Mouse (Mus musculus): ENCODE measurements around the gene D1Ertd622e. TPM values are rescaled to one million over a fixed set of nuclear protein-coding genes. Genes with fewer than 3 reads are reported as not detected.

The D1Ertd622e gene
- polyA plus RNA-seq (2015; fragmentation: Nextera tagmentation; extraction: Ambion mirVana), result 42.8 and 48.0 TPM in 2 replicates

DNA sequence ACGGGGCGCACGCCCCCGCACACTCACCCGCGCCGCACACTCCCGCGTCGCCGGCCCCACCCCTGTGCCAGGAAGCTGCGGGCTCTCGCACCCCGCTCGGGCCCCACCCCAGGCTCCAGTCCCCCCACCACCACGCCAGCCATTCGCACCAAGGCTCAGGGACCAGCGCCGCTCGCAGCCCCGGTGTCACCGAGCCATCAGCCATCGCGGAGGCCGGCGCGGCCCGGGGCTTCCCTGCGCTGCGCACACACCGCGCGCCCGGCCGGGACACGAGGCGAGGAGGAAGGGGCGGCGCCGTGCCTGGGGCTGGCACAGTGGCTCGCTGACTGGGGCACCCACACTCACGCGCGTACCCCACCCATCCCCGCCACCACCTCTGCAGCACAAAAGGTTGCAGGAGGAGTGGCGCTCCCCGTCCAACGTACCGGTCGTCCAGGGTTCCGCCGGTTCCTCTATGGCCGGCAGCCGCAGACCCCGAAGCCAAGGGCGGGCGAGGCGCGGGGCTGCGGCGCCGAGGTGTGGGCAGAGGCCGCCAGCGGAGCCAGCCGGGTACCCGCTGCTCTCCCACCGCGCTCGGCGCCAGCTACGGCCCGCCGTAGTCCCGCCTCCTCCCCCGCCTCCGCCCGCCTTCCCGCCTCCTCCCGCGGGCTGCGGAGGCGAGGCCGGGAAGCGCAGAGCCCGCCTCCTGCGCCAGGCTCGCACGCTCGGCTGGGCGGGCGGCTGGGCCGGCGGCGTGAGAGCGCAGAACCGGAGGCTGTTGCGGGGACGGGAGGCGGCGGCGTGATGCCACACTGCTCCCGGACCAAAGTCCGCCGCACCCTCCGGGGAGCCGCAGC lies at the start of gene D1Ertd622e:
Gene D1Ertd622e (minus strand): TSS at position 669 of the 836 bp plus-strand sequence.
- peak; percentile 74 for DNase-seq (ENCODE audit: low spot score)

DNA sequence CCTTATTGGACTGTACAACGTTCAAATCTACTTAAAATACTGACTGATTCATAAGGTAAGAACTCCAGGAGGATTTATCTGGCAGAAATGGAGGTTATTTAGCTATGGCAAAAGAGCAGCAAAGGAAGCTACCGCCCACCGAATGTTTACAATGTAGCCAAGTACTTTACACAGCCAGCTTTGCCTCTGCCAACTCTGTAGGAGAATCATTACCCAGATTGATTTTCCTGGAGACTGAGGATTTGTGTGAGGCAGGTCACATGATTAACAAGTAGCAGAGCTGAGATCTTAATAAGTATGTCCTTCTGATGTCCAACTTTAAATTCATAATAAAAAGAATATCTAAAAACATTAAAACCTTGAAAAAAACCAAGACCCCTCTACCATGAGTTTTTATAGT lies 48.6 kb upstream of the D1Ertd622e start:
- no peak for DNase-seq (ENCODE audit: low spot score)

DNA sequence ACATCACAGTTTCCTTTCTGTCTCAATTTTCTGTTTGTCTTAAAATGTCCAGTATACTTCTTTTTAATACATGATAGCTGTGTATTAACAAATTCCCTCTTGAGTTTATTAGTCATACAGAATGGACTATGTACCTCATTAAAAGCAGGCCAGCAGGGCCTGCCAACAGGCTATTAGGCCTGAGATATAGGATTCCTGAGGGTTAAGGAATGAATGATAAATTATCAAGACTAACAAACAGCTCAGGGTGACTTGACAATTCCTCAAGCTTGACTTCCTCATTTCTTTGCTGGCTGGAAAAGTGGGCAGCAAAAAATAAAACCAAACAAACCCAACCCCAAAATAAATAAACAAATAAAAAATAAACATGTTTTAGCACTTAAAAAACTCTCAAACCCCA lies 43.5 kb upstream of the D1Ertd622e start:
- no peak for DNase-seq (ENCODE audit: low spot score)

DNA sequence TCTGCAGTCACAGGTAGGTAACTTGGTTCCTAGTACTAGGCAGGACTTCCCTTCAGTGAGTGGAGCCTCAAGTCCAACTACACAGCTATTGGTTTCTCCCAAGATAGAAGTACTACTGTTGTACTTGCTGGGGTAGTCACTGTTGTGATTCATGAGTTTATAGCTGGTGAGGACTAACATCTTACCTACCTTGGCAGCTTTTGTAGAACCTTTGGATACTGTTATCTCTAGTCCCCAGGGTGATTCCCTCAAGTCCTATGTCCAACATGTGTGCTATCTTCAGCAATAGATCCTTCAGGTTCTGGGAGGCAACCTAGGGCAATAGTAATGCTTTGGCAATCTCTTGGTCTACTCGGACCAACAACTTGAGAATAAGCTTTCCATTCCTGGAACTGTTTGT lies 42.8 kb upstream of the D1Ertd622e start:
- no peak for DNase-seq (ENCODE audit: low spot score)

DNA sequence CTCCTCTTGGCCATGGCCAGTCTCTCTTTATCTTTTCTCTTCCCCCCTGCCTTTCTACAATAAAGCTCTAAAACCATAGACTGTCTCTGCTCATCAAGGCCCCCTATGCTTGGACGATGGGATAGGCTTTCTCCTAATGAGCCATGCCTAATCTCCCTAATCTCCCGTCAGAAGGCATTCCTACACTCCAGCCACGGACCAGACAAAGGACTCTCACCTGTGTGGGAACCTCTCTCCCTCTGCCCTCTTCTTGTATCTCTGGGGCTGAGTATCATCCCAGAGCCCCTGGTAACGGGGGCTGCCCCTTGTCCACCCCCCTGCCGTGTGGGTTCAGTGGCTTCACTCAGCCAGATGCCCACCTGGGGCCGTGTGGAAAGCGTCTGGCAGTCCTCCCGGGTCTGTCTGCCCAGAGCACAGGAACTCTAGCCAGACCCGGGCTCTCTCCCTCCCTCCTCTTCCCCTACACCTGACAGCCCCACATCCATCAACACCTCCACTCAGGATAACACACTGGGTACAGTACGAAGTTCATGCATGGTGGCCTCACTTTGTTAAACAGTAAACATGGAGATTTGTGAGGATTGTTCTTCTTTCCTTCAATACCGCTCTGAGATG lies 37.2 kb upstream of the D1Ertd622e start:
- DNase-seq (ENCODE audit: low spot score), result no peak

DNA sequence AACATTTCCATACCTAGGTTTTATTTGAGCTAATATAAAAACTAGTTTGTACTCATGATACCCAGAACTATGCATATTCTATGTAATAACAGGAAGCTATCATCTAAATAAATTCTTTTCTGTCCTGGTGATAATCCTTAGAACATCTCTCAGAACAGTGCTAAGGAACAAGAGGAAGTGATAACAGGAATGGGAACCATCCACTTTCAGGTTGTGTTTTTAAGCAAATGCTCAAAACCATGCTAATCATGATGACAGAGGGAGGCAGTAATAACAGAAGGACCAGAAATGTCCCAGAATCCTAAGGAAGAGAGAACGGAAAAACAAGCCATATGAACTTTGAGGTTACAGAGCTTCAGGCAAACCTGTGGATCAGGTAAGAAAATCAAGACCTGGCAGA lies 35.4 kb upstream of the D1Ertd622e start:
- no peak for DNase-seq (ENCODE audit: low spot score)

DNA sequence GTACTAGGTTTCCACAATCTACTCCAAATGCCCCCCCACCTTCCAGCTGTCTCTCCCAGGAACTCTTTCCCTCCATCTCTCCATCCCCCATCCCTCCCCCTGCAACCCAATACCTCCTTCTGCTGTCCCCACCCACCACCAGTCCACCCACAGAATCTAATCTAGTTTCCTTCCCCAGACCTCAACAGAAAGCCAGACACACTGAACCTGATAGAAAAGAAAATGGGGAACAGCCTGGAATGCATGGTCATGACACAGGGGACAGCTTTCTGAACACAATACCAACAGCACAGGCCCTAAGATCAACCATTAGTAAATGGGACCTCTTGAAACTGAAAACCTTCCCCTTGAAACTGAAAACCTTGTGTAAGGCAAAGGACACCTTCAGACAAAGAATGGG lies 32.0 kb upstream of the D1Ertd622e start:
- DNase-seq (ENCODE audit: low spot score), result no peak

DNA sequence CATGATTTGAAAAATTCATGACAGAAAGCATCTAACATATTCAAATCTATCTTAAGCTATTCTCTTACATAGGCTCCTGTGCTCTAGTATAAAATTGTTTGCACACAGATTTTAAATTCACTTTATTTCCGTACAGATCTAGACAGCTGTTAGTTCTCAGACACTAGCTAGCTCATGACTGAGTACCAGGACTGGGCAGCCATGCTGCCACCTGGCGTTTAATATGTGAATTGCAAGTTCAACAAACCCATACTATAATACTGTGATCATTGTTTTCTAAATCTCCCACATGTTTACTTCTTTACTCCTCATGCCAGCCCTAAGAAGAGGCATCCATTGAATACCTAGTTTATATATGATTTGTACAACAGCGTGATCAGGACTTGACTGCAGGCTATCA lies 26.9 kb upstream of the D1Ertd622e start:
- peak; percentile 76 for DNase-seq (ENCODE audit: low spot score)

DNA sequence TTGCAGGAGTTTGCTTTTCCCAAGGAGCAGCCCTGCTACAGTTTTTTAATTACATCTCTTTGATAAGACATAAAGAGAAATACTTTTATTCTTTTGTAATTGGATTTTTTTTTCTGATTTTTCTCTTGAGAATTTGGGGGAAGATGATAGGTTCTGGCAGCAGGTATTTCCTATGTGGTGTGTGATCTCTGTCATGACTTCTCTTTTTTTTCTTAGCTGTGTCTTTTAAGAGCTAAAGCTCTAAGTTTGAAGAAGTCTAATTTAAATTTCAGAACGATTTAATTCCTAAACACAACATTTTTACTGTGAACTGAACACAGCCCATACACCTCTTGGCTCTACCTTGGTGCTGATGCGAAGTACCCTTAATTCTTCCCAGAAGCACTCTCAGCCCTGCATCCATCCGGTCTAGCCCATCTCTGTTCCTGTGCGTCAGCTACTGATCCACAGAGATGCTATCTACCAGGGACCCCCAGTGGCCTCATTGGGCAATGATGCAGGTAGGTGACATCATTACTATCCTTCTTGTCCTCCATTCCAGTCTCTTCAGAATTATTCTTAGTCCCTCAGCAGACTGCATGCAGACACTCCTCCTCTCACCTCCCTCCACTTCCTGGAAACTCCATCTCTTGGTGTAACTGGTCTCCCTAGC lies 14.8 kb upstream of the D1Ertd622e start:
- no peak for DNase-seq (ENCODE audit: low spot score)

DNA sequence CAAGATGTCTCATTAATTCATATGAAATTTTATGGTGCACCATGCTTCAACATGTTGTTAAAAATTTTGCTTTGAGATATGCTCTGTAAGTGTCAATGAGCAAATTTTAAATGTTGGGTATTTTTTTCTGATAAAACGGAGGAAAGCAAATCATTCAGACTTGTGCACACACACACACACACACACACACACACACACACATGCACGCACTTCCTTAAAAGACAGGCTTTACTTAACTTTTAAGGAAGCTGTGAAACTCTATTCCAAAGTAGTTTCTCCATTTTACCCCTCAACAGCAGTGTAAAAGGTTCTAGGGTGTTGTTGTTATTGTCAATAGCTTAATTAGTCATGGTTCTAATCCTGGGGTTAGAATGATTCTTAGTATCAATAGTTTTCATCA lies 14.2 kb upstream of the D1Ertd622e start:
- no peak for DNase-seq (ENCODE audit: low spot score)

DNA sequence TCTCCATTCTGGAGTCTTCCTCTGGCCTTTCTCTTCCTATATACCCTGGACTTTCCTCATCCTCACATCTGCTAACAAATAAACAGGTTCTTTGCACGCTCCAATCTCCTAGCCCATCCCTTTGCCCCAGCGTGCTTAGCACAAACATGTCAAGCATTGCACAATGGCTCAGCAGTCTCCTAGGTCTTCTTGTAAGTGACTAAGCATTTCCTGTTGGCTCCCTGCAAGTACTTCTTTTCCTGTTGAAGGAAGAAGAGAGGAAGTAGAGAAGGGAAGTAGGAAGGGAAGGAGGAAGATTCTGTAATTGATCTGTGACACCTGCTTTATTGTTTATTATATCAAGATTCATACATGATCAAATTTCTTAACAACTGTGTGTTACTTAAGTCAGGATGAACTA lies 11.0 kb upstream of the D1Ertd622e start:
- DNase-seq (ENCODE audit: low spot score), result no peak

DNA sequence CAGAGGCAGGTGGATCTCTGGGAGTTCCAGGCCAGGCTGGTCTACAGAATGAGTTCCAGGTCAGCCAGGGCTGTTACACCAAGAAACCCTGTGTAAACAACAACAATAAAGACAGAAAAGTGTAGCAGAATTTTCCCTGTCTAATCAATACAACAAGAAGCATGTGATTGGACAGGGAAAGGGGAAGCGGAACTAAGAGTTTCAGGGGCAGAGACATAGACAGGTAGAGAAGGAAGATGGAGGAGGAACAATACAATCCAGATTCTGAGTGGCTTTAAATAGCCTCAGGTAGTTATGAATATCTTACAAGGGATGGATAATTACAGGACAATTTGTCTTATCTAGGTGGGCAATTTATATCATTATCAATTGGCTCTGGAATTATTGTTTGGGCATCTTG lies 5.4 kb upstream of the D1Ertd622e start:
- DNase-seq (ENCODE audit: low spot score), result no peak

DNA sequence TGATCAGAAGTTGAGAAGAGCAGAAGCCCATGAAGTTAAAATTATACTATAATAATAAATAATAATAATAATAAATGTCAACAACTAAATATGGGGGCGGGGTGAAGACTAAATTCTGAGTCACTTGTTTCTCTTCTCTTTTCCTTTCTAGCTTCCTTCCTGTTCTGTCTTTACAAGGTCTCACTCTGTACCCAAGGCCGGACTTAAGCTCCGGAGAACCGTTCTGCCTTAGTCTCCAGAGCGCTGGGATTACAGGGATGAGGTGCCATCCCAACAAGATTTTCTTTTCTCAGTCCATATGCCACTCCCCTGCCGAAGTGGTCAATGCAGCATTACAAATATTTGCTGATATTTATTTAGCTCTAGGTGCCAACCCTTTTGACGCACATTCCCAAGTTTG lies 450 bp upstream of the D1Ertd622e start:
- no peak for DNase-seq (ENCODE audit: low spot score)

DNA sequence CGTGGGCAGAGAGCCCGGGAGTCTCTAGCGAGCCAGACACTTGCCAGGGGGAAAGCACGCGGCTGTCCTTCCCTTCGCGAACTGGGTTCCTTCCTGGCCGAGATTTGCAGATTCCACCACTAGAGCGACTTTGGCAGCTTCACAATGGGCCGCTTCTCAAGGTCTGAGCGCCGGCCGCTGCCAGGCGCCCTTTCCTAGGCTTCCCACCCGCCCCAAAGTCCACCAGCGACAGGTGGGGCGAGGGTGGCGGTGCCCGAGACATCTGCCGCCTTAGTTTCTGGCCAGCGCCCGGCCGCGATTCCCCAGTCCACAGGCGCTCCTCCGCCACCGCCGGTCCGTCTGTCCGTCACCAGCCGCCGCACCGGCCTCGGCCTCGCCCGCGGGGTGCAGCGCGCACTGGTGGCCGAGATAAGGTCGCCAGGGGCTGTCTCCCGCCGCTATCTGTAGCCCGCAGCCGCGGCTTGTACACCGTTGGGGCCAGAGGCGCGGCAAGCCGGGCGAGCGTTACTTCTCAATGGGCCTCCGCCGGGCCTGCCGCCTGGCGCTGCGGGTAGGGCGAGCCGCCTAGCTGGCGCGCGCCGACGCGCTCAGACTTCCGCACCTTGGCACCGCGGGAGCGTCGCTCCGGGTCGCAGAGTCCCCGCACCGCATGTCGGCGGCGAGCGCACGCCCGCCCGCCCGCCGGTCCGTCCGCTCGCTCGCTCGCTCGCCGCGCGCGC lies 1.0 kb downstream of the D1Ertd622e start:
- peak; percentile 75 for DNase-seq (ENCODE audit: low spot score)

DNA sequence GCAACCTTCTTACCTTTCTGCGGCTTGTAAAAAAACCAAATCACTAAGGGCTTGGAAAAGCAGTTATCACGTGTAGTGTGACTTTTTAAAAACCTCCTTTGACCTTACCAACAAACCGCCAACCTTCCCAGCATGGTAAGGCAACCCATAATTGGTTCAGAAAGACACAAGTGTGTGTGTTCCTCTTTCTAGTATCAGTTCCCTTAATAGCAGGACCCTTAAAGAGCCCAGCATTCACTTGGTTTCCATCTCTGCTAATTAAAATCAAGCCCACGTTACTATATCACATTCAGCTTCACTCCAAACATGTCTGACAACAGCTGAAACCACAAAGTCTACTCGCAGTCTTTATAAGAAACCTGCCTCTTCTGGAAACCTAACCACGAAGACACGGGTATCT lies 2.5 kb downstream of the D1Ertd622e start:
- DNase-seq (ENCODE audit: low spot score), result peak; percentile 21

DNA sequence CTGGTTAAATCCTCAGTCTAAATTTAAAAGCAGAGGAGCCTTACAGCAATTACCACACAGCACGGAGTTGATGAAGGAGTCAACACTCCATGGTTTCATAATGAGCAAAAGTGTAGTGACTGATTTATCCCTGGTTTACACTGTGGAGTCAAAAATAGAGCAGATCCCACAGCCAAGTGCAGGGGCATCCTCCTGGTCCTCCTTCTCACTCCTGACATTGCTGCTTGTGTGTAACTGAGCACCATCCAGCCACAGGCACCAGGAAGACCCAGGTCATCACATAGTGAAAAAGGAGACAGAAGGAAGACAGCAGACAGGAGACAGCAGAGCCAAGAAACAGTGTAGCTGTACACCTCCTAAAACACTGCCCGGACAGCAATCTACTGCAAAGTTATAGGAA lies 4.1 kb downstream of the D1Ertd622e start:
- DNase-seq (ENCODE audit: low spot score), result no peak

DNA sequence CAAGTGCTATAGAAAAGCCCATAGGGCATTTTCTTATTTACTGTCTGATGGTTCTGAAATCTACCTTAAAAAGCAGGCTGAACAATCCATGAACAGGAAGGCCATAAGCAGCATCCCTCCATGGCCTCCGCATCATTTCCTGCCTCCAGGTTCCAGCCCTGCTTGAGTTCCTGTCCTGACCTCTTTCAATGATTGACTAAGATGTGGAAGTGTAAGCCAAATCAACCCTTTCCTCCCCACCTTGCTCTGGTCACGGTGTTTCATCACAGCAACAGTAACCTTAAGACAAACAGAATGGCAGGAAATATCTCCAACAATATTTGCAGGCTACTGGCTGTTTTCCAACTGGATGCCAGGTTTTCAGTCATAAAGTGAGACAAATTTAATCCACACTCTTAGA lies 4.7 kb downstream of the D1Ertd622e start:
- no peak for DNase-seq (ENCODE audit: low spot score)

DNA sequence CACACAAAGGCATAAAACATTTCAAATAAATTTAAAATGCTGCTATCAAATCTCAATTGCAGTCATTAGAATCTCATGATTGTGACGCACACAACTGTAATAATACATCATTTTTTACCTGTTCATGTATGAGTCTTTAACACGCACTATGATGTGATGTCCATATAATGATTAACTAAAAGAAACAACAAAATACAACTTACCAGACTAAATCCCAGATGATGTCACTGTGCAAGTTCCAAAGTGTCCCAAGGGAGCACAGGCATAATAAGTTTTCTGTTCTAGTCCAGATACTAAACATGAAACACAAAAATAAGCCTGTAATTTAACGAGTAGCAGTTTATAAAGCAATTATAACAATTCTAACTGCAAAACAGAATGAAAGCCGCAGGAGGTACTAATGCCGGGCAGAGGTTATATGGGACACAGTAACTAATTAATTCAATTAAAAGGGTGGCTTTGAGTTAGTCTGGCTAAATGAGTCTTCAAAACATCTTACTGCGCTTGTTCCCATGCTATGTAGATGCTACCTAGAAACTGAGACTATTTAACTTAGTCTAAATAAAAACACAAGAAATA lies 7.4 kb downstream of the D1Ertd622e start:
- DNase-seq (ENCODE audit: low spot score), result no peak

DNA sequence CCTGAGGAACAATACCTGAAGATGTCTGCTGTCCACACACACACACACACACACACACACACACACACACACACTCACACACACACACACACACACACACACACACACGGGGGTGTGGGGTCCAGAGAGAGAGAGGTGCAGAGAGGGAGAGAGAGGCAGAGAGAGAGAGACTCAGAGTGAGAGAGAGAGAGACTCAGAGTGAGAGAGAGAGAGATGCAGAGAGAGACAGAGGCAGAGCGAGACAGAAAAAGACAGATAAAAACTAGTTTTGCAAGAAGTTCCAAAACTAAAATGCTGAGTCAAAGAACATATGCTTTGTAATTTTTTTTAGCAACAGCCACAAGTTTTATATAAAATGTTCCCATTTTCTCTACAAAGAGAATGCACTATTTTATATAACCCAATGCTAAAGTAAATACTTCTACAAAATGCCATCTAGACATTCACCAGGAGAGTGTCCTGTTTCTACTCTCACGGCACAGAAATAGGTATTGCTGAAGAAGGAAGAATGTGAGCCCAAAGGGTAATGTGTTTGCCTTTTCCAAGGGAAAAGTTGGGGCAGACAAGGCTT lies 11.2 kb downstream of the D1Ertd622e start:
- DNase-seq (ENCODE audit: low spot score), result no peak

DNA sequence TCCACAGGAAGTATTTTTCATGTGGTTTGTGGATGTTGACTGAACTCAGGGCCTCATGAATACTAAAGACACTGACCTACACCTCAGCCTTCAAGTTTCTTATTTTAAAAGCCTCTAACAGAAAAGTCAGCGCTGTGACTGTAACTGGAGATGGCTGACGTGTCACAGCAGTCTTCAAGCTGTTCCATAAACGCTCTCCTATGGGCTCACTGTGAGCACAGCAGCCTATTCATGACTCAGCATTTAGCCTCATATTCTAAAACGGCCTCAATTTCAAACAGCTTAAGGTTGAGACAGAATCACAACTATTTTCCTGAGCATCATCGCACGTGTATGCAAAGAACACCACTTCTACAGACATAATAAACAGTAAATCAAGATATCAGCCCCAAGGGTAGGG lies 11.8 kb downstream of the D1Ertd622e start:
- peak; percentile 67 for DNase-seq (ENCODE audit: low spot score)

DNA sequence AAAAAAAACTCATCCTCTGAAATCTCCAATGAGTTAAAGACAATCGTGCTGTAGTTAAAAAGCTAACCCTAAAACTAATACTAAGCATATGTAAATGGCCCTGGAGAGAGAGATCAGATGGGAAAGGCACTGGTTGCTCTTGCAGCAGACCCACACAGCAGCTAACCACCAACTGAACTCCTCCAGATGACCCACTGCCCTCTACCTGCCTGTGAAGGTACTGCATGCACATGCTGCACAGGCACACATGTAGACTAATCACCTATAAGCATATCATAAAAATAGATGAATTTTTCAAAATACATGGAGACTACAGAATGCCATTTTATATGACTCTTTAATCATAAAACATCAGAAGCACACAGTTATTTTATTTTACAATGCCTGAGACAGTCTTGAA lies 14.8 kb downstream of the D1Ertd622e start:
- peak; percentile 48 for DNase-seq (ENCODE audit: low spot score)

Measured in thymus, postnatal 0 days (tissue).